Mouse (Mus musculus) heart, adult 11 months (tissue): Measurements from ENCODE around the gene Pcolce.

Experiments
- DNase-seq: peaks from one replicate; pipeline ENCODE4 v3.0.0; 2022

The Pcolce gene

DNA sequence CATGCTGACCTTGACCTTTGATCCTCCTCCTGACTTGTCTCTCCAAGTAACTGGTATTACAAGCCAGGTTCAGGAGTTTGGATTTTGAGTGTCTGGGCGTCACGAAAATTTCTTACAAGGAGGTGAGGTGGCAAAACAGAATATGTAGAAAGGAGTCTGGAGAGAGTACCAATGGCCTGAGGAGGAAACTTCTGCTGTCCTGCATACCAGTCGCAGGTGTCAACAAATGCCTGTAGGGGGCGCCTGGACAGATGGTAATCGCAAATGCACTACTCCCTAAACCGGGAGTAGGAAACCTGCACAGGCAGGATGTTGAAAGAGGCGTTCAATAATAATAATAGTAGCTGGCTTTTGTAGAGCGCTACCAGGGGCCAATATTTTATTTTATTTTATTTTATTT is 28.6 kb downstream of the Pcolce start:
- peak; percentile 96 for DNase-seq

GRCm38 (mm10) chr5:137583670-137584169 is 29.9 kb downstream of the Pcolce start:
- DNase-seq: peak; percentile 96

- DNase-seq: no peak
Observed at GRCm38 (mm10) chr5:137582702-137583101, 30.9 kb downstream of the Pcolce start.

GRCm38 (mm10) chr5:137580246-137580645 is 33.3 kb downstream of the Pcolce start:
- no peak for DNase-seq

DNA sequence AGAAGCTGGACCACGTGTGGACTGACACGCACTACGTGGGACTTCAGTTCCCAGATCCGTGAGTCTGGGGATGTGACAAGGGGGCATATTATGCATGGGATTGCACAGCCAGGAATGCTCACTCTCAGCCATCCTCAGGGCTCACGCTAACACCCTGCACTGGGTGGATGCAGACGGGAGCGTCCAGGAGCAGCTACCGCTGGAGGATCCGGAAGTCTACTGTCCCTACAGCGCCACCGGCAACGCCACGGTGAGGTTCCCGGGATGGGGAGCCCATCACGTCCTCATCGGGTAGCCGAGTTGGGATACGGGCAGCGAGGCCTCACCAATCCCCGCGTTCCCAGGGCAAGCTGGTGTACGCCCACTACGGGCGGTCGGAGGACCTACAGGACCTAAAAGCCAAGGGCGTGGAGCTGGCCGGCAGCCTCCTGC is 39.1 kb downstream of the Pcolce start:
- peak; percentile 94 for DNase-seq

DNA sequence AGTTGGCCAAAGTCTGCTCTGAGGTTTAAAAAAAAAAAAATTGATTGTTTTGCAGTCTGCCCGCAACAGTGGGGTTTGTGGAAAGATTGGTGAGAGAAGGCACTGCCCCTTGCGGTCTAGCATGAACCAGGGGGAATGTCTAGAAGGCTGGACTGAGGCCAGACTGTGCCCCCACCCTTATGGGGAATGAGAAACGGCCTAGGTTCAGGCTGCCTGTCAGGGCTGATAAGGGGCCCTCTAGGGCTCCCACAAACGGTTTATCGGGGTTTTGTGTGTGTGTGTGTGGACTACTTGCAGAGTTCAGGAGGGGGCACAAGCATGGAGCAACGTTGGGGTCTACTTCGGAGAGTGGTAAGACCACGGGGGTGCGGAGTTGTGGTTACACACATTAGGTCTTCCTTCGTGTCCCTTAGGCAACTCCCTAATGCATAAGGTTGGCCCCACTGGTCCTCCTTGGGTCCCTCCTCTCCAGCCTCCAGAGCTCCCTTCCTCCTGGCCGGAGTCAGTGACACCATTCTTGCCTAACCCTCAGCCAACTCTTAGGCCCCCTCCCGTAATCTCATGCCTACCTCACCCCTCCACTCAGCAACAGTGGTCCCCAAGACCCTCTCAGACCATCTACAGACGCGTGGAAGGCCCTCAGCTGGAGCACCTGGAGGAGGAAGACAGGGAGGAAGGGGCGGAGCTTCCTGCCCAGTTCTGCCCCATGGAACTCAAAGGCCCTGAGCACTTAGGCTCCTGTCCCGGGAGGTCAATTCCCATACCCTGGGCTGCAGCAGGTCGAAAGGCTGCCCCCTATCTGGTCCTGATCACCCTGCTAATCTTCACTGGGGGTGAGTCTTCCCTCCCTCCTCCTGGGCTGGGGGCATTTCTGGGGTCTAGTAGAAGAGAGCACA is 42.6 kb downstream of the Pcolce start:
- no peak for DNase-seq

DNA sequence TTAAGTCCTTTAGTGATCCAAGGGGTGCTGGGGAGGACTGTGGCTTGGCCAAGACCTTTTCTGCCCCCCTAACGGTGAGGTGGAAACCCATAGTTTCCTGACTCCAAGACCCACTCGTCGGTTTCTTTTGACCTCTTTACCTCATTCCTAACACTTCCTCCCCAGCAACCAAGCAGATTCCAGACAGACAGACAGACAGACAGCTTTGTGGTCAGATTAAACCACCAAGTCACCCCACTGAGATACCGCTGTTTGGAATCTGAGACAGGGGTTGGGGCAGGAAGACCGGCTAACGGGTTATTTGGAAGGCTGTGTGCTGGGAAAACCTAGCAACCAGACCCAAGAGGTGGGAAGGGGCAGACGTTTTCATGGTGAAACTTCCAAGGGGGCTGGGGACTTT is 43.4 kb downstream of the Pcolce start:
- DNase-seq: no peak

GRCm38 (mm10) chr5:137569665-137570064 is 43.9 kb downstream of the Pcolce start, which contains the start of gene Tfr2:
TSS of gene Tfr2 (plus strand) at chr5:137569840.
- DNase-seq: peak; percentile 94

- DNase-seq: no peak
Observed at GRCm38 (mm10) chr5:137569031-137569430, 44.6 kb downstream of the Pcolce start.

DNA sequence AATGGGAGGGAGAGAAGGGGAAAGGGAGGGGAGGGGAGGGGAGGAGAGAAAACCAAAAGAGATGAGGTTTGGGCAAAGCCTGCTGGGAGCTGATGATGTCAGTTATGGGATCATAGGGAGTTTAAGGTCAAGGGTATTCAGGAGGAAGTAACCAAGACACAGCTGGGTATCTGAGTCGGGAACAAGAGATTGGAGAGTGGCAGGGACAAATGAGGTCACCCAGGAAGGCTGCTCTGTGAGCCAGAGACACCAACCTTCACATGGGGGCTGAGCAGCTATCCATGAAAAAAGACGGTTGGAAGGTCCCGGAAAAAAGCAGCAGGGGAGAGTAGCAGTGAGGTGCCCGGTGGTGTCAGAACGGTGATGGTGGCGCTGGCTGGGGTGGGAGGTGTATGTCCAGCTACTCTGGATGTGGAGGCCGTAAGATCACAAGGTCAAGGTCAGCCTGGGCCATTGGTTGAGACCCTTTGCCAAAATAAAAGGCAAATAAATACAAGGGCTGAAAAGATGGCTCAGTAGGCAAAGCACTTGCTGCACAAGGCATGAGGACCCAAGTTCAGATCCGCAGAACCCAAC is 45.3 kb downstream of the Pcolce start:
- DNase-seq: no peak

DNA sequence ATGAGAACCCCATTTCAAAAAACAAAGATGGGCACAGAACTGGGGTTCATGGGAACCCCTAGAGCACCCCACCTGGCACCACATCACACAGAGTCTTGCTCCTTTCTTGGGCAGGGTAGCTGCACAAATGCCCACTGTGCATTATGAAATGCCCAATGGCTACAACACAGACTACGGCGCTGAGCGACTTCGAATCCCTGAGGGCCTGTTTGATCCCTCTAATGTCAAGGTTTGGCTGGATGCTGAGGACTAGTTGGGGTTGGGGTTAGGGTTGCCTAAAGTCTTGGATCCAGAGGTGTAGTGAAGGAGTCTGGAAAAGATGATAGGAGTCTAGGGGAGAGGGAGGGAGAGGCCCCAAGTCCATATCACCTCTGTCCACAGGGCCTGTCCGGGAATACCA is 47.2 kb downstream of the Pcolce start:
- DNase-seq: no peak

DNA sequence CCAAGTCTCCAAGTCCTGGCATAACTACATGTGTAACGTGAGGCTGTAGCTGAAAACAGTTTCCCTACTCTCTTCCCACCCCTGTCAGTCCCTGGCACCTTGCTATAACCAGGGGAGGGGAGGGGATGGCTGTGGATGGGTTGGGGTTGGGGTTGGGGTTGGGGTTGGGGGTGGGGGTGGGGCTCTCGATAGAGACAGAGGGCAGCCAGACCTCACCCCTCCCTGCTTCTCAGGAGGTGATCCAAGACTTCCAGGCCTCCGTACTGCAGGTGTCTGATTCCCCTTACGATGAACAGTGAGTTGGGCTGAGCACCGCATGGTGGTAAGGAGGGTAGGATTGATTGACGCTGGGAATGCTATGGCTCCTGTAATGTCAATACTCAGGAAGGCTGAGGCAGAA is 47.8 kb downstream of the Pcolce start:
- peak; percentile 80 for DNase-seq

- DNase-seq: peak; percentile 18
Observed at GRCm38 (mm10) chr5:137562965-137563364, 50.6 kb downstream of the Pcolce start.

DNA sequence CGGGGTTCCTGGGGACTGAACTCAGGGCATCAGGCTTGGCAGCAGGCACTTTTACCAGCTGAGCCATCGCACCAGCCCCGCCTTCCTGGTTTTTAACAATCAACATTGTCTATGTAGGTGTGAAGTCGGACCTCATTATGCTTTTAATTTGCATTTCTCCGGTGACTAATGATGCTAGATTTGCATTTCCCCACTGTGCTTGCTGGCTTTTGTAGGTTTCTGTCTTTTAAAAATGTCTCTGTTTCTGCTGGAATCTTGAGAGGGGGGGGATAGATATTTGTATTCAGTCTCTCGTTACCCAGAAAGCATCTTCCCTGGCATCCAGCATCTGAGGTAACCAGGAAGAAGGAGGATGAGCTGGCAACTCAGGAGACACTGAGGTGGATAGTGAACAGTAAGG is 52.0 kb downstream of the Pcolce start:
- peak; percentile 24 for DNase-seq
